10 mouse cellular contexts compared by ENCODE assay signal in genomic region chr2:158229503-158229892, GRCm38 (mm10). TPM values are rescaled to one million over a fixed set of nuclear protein-coding genes. Genes with fewer than 3 reads are reported as not detected.
DNase-seq lines count a peak whose midpoint lies in the region; ATAC-seq and TF ChIP-seq lines count a peak whose summit lies in the region.
"Had no signal": no experiment of that assay in that cellular context is flagged by ENCODE, and none has a peak within 500 bp of the region (broad histone marks: within the 10 kb centered on the region; RNA-seq: fewer than 3 reads in every experiment).

No protein-coding gene starts in this region.

- H3K4me3 ChIP-seq in heart, embryonic 10.5 days: peak overlapping the region; percentile 63
- peak overlapping the region; percentile 65 for H3K4me3 ChIP-seq in E14TG2a.4 (replicated peaks; ENCODE audit: low read length)
- H3K4me3 ChIP-seq in heart, postnatal 0 days (ENCODE audit: low read depth, low read length): peak overlapping the region; percentile 41
- peak overlapping the region; percentile 30 for H3K4me3 ChIP-seq in liver, embryonic 15.5 days (replicated peaks)
- no peak overlapping the region for H3K4me3 ChIP-seq in thymus, adult 2 months (ENCODE audit: control insufficient read depth, insufficient read depth, low read length)

- H3K4me2 ChIP-seq in heart, postnatal 0 days (ENCODE audit: low read depth, low read length): peak overlapping the region; percentile 63
- peak overlapping the region; percentile 58 for H3K4me2 ChIP-seq in liver, embryonic 15.5 days

- peaks cover 20% of the 10 kb centered on the region for H3K4me1 ChIP-seq in heart, embryonic 10.5 days
- peaks cover 21% of the 10 kb centered on the region for H3K4me1 ChIP-seq in E14TG2a.4 (replicated peaks; ENCODE audit: low read depth, low read length)
- H3K4me1 ChIP-seq in heart, postnatal 0 days (ENCODE audit: control insufficient read depth, insufficient read depth): peaks cover 3% of the 10 kb centered on the region; the same call in 1 of the 2 replicates
- H3K4me1 ChIP-seq in liver, embryonic 15.5 days (replicated peaks): 0 out of 2 replicates have a peak, but pooled peaks cover 10% of the 10 kb centered on the region
- no peaks in the 10 kb centered on the region for H3K4me1 ChIP-seq in thymus, adult 2 months (replicated peaks; ENCODE audit: control insufficient read depth, insufficient read depth, low read length)

- H3K9me3 ChIP-seq in heart, embryonic 10.5 days: no peaks in the 10 kb centered on the region
- H3K9me3 ChIP-seq in E14TG2a.4 (ENCODE audit: low read length): peaks cover 17% of the 10 kb centered on the region
- H3K9me3 ChIP-seq in heart, postnatal 0 days (replicated peaks; ENCODE audit: control insufficient read depth, low read length): no peaks in the 10 kb centered on the region
- H3K9me3 ChIP-seq in liver, embryonic 15.5 days (replicated peaks): no peaks in the 10 kb centered on the region

- 29% methylated on average over 7 of the region's 7 CpGs for WGBS in heart, embryonic 10.5 days
- WGBS in heart, postnatal 0 days: 28% methylated on average over 7 of the region's 7 CpGs
- 19% methylated on average over 7 of the region's 7 CpGs for WGBS in liver, embryonic 15.5 days (ENCODE audit: insufficient replicate concordance)
- WGBS in thymus, adult 2 months: 40% methylated on average over 7 of the region's 7 CpGs

- no peak for TF ChIP-seq POLR2A in thymus, adult 2 months (IDR thresholded peaks at IDR 0.05; ENCODE audit: control insufficient read depth, extremely low read depth, insufficient read depth, low read length, poor library complexity)

- DNase-seq in heart, embryonic 10.5 days (ENCODE audit: low spot score): no peak
- no peak for DNase-seq in heart, adult 9 months (ENCODE audit: low spot score in 2 of 2)
- no peak for DNase-seq in heart, postnatal 0 days (ENCODE audit: low spot score)
- no peak for DNase-seq in ovary, adult 18-20 months (ENCODE audit: low spot score)
- DNase-seq in thymus, adult 2 months: no peak
- no peak for DNase-seq in testis, postnatal 14 days (ENCODE audit: low spot score)
- DNase-seq: B cell, adult 2 months had no signal

- no peaks in the 10 kb centered on the region for H3K36me3 ChIP-seq in heart, embryonic 10.5 days
- no peaks in the 10 kb centered on the region for H3K36me3 ChIP-seq in E14TG2a.4 (ENCODE audit: insufficient read depth, low read length)
- no peaks in the 10 kb centered on the region for H3K36me3 ChIP-seq in heart, postnatal 0 days (replicated peaks; ENCODE audit: control insufficient read depth, insufficient read depth, low read length)
- H3K36me3 ChIP-seq in liver, embryonic 15.5 days (replicated peaks): no peaks in the 10 kb centered on the region
- H3K36me3 ChIP-seq in thymus, adult 2 months (ENCODE audit: control insufficient read depth, insufficient read depth, low read length): no peaks in the 10 kb centered on the region

- no peak for TF ChIP-seq CTCF in E14TG2a.4 (conservative IDR thresholded peaks at IDR 0.05; ENCODE audit: low read length)
- no peak for TF ChIP-seq CTCF in heart, postnatal 0 days (IDR thresholded peaks at IDR 0.05; ENCODE audit: low read depth)
- TF ChIP-seq CTCF in thymus, adult 2 months (IDR thresholded peaks at IDR 0.05; ENCODE audit: borderline replicate concordance, control insufficient read depth, extremely low read depth, insufficient read depth, low read length, poor library complexity): no peak

- no peak overlapping the region for H3K9ac ChIP-seq in heart, postnatal 0 days (replicated peaks; ENCODE audit: low read depth, low read length)
- H3K9ac ChIP-seq in liver, embryonic 15.5 days: no peak overlapping the region

- peaks cover 36% of the 10 kb centered on the region for H3K27me3 ChIP-seq in heart, embryonic 10.5 days (ENCODE audit: insufficient read depth, poor library complexity, severe bottlenecking)
- peaks cover 45% of the 10 kb centered on the region for H3K27me3 ChIP-seq in E14TG2a.4 (ENCODE audit: insufficient read depth, low read length)
- peaks cover 18% of the 10 kb centered on the region for H3K27me3 ChIP-seq in heart, postnatal 0 days (ENCODE audit: control insufficient read depth, insufficient read depth, low read length)
- H3K27me3 ChIP-seq in liver, embryonic 15.5 days: peaks cover 44% of the 10 kb centered on the region
- H3K27me3 ChIP-seq in thymus, adult 2 months (ENCODE audit: control insufficient read depth, insufficient read depth, low read length): no peaks in the 10 kb centered on the region; the same call in 1 of the 2 replicates

- ATAC-seq in heart, postnatal 0 days (ENCODE audit: insufficient read depth, low read depth): no peak; the same call in 1 of the 2 replicates
- no peak for ATAC-seq in liver, embryonic 15.5 days (ENCODE audit: insufficient read depth)

- peak overlapping the region; percentile 73 for H3K27ac ChIP-seq in heart, embryonic 10.5 days
- no peak overlapping the region for H3K27ac ChIP-seq in heart, postnatal 0 days (ENCODE audit: low read depth)
- H3K27ac ChIP-seq in liver, embryonic 15.5 days (replicated peaks): no peak overlapping the region
- H3K27ac ChIP-seq in thymus, adult 2 months (ENCODE audit: control insufficient read depth, insufficient read depth, low read length): no peak overlapping the region

- no peak for TF ChIP-seq EP300 in heart, postnatal 0 days (IDR thresholded peaks at IDR 0.05; ENCODE audit: low read depth)

RNA-seq across cellular contexts. Expression of gene D630003M21Rik, which starts 0.5 kb away (rescaled TPM):
- polyA plus RNA-seq in heart, embryonic 10.5 days (2016; fragmentation: Nextera tagmentation; extraction: Ambion mirVana): 0.73 and 0.91 TPM in 2 replicates
- total RNA-seq in heart, postnatal 0 days (2014; rRNA removed; ENCODE audit: low replicate concordance): 2.0 and 2.4 TPM in 2 replicates
- 2.1 and 2.5 TPM in 2 replicates for polyA plus RNA-seq in heart, postnatal 0 days (2015; fragmentation: Nextera tagmentation; extraction: Ambion mirVana)
- polyA plus RNA-seq in liver, embryonic 15.5 days (2015; fragmentation: Nextera tagmentation; extraction: Ambion mirVana): 0.61 and 0.78 TPM in 2 replicates
- 2.2 and 3.1 TPM in 2 replicates for polyA plus RNA-seq in thymus, adult 2 months (2012; rRNA removed)

RNA-seq across cellular contexts. Expression of gene Bpi, which starts 28.4 kb away (rescaled TPM):
- polyA plus RNA-seq in heart, embryonic 10.5 days (2016; fragmentation: Nextera tagmentation; extraction: Ambion mirVana): not detected in 2 replicates
- not detected in 2 replicates for total RNA-seq in heart, postnatal 0 days (2014; rRNA removed; ENCODE audit: low replicate concordance)
- not detected in 2 replicates for polyA plus RNA-seq in heart, postnatal 0 days (2015; fragmentation: Nextera tagmentation; extraction: Ambion mirVana)
- not detected in 2 replicates for polyA plus RNA-seq in liver, embryonic 15.5 days (2015; fragmentation: Nextera tagmentation; extraction: Ambion mirVana)
- 0.06 and 0.32 TPM in 2 replicates for polyA plus RNA-seq in thymus, adult 2 months (2012; rRNA removed)
- total RNA-seq: adrenal gland, postnatal 36 days had no signal
